Mouse (Mus musculus) spleen, adult 18-20 months (tissue): ENCODE measurements around the gene Tbc1d15.
"Not testable (repeated sequence)": the region's sequence is repeated elsewhere in the genome, so short reads cannot be mapped to it uniquely, and the experiment has no call there.

Experiments used
- DNase-seq, 2 experiments: peaks; one replicate each; pipeline ENCODE4 v3.0.0; 2022; ENCODE audit warnings: mixed read lengths in 2 of 2

Tbc1d15 gene

GRCm38 (mm10) chr10:115241082-115241595 is 10.1 kb downstream of the Tbc1d15 start:
- no peak for DNase-seq

GRCm38 (mm10) chr10:115237931-115238330 is 13.3 kb downstream of the Tbc1d15 start:
- DNase-seq, result no peak

DNA sequence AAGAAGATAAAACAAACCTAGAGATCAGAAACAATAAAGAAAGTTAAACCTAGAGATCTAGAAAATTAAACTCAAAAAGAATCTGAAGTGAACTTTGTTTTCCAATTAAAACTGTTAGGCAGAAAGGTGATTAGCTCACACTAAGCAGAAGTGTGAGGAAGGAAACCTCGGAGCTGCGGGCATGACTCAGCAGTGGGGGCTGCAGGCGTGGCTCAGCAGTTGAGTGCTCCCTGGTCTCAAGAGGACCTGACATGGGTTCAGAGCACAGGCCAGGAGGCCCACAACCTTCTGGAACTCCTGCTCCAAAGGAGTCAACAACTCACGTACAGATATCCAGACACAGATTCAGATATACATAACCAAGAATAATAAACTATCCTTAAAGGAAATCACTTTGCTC is 14.5 kb downstream of the Tbc1d15 start:
- DNase-seq, result no peak

GRCm38 (mm10) chr10:115235501-115235900 is 15.8 kb downstream of the Tbc1d15 start:
- DNase-seq, result no peak

GRCm38 (mm10) chr10:115233798-115234197 is 17.5 kb downstream of the Tbc1d15 start:
- DNase-seq, result no peak

GRCm38 (mm10) chr10:115232513-115232912 is 18.8 kb downstream of the Tbc1d15 start:
- no peak for DNase-seq

DNA sequence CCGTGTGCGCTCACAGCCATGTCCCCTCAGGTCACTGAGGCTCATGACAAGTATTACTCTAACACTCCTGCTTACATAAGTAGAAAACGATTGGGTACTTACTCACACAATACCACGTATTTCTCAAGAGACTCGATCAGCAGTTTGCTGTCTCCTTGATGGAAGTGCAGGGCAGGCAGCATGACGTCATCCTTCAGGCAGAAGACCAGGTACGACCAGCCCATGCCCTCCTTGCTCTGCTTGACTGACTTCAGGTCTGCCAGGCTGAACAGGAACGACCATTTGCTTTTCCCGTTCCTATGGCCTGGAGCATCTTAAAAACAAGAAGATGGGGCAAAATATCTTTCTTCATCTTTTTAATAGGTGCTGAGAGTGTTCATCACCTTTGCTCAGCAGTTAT is 22.2 kb downstream of the Tbc1d15 start:
- DNase-seq, result no peak

- no peak for DNase-seq
Observed at GRCm38 (mm10) chr10:115226586-115226985, 24.7 kb downstream of the Tbc1d15 start.

GRCm38 (mm10) chr10:115223845-115224244 is 27.4 kb downstream of the Tbc1d15 start:
- no peak for DNase-seq

GRCm38 (mm10) chr10:115212916-115213580 is 38.2 kb downstream of the Tbc1d15 start:
- DNase-seq, result no peak

DNA sequence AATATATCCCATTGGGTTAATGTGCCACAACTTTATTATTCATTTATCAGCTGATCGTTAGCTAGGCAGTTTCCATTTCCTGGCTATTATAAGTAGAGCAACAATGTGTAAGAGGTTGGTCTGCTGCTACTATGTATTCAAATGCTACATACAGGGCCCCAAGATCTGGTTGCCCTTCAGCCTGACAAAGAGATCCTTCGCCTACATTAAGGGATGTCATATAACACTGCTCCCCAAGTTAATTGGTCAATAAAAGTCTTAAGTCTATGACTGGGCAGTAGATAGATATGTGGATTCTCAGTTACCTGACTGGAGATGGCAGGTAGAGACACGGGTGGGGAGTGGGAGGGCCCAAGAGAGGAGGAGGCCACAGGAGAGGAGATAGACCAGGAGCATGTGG is 45.4 kb downstream of the Tbc1d15 start:
- no peak for DNase-seq

DNA sequence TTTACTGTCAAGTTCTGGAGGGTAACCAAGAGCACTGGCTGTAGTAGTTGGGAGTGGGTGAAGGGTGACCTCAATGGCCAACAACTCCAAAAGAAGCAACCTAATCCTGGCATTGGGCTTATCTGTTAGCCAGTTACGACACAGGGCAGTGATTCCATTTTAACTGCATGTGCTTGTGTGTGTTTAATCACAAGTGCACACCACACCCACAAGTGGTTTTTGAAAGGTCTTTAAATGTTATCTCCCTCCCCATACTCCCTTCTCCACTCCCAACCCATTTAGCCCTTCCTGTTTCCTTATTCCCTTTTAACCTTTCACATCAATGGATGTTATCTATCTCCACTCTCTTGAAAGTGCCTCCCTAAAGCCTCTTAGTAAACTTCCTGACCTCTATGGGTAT is 46.0 kb downstream of the Tbc1d15 start:
- DNase-seq, result no peak

DNA sequence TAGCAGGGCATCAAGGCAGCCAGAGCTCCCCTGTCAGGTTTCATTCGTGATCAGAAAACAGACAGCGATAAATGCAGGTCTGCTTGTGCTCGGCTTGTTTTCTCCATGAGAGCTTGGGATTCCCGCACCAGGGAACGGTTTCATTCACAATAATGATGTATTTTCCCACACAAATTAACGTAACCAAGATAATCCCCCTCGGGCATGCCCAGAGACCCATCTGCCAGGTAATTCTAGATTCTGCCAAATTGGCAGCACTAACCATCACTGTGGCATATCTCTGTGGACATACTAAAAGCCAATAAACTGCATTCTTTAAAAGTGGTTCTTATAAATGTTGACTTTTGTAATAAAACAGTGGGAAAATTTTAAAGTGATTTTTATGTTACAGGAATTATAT is 60.1 kb downstream of the Tbc1d15 start:
- DNase-seq, result no peak

DNA sequence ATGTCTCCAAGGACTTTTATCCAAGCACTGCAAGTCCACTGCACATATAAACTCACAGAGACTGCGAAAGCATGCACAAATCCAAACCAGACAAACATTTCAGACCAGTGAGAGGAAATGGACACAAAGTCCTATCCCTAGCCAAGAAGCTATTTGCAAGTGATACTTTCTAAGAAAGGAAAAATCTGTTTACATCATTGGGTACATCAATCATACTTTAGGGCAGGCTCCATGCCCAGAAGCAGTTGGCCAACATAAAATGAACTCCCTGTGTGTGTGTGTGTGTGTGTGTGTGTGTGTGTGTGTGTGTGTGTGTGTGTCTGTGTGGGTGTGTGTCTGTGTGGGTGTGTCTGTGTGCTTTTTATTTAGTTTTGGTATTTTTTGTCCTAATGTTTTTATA is 63.9 kb downstream of the Tbc1d15 start:
- no peak for DNase-seq

DNA sequence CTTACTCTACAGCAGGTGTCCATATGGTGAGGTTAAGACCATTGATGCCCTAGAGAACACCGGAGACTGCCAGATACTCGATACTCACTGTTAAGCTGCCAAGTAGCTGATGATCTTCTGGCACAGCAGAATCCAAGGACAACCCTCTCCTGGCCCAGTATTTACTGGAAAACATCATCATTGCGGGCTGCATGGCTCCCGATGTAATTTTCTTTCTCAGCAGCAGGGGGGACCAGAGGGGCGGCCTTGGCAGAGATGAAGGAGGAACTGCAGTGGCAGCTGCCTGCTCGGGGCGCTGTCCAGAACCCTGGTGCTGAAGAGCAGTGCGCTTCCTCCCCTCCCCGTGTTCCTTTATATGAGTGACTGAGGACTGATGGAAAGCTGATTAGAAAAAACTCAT is 66.6 kb downstream of the Tbc1d15 start, which contains the start of gene Tph2:
TSS of gene Tph2 (minus strand) at position 326 of the 400 bp plus-strand sequence.
- peak; percentile 26 to 54 for DNase-seq

GRCm38 (mm10) chr10:115181034-115181433 is 70.2 kb downstream of the Tbc1d15 start:
- DNase-seq, result no peak

DNA sequence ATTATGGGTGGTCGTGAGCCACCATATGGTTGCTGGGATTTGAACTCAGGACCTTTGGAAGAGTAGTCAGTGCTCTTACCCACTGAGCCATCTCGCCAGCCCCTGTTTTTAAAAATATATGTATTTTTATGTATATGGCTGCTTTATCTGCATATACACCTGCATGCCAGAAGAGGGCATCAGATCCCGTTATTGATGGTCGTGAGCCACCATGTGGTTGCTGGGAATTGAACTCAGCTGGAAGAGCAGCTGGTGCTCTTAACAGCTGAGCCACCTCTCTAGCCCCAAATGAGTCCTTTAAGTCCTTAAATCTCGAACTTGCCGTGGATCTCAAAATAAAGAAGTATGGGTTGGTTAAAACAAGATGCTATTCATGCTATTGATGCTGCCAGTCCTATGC is 73.2 kb downstream of the Tbc1d15 start:
- not testable (repeated sequence) for DNase-seq

- DNase-seq, result no peak
Observed at GRCm38 (mm10) chr10:115175591-115175991, 75.7 kb downstream of the Tbc1d15 start.

DNA sequence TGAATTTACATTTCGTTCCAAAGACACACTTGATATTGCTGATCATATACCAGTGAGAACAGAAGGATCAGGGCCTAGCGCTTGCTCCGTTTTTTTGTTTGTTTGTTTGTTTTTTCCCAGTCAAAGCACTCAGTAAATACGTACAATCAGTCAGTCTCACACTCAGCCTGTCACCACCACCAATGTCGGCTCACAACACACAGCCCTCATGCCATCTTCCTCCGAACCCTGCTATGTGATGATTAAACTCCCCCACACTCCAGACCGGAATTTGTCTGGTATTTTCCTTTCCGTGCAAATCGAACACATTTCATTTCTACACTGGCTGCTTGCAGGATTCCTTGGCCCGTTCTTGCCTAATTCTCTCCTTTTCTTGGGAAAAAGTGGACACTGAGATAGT is 77.9 kb downstream of the Tbc1d15 start:
- DNase-seq, result no peak

- DNase-seq, result no peak
Observed at GRCm38 (mm10) chr10:115171351-115171818, 79.9 kb downstream of the Tbc1d15 start.

- no peak for DNase-seq
Observed at GRCm38 (mm10) chr10:115170496-115171350, 80.5 kb downstream of the Tbc1d15 start.

GRCm38 (mm10) chr10:115169410-115169809 is 81.9 kb downstream of the Tbc1d15 start:
- no peak for DNase-seq

GRCm38 (mm10) chr10:115160289-115160688 is 91.0 kb downstream of the Tbc1d15 start:
- DNase-seq, result no peak
